Mouse (Mus musculus) left cerebral cortex, adult 18-20 months (tissue): ENCODE measurements around the gene Olfr611. TPM values are rescaled to one million over a fixed set of nuclear protein-coding genes. Genes with fewer than 3 reads are reported as not detected.
"Not testable (repeated sequence)": the region's sequence is repeated elsewhere in the genome, so short reads cannot be mapped to it uniquely, and the experiment has no call there.

ENCODE experiments used
- DNase-seq, 2 experiments: peaks; one replicate each; pipeline ENCODE4 v3.0.0; 2021 to 2022; ENCODE audit warnings: low spot score in 2 of 2, mixed read lengths in 1 of 2
- long read RNA-seq, 2 experiments: library from polyadenylated mRNA; stranded (forward); transcript quantifications; one replicate each; pipeline ENCODE4 v2.0.0; 2021
- total RNA-seq, 2 experiments: library from RNA; stranded (reverse); gene quantifications; 2 replicates each; pipeline ENCODE4 v1.2.3; 2021

Olfr611 gene
- total RNA-seq: not detected
- long read RNA-seq, experiment 1: 0 reads
- long read RNA-seq, experiment 2: 0 reads

- DNase-seq: not testable (repeated sequence)
These were observed at the start of gene Olfr611 for GRCm38 (mm10) chr7:103520746-103521145. Olfr611 (minus strand) TSS chr7:103520846.

GRCm38 (mm10) chr7:103569043-103569442, 48.4 kb upstream of the Olfr611 start, which contains the start of gene Olfr616:
Olfr616 (minus strand) TSS chr7:103569143.
- no peak for DNase-seq

- no peak for DNase-seq
These were observed 35.1 kb upstream of the Olfr611 start, which contains the start of gene Olfr615 for GRCm38 (mm10) chr7:103555779-103556178. Olfr615 (plus strand) TSS chr7:103556079.

- no peak for DNase-seq
These were observed 27.1 kb upstream of the Olfr611 start, which contains the start of gene Olfr613 for GRCm38 (mm10) chr7:103547774-103548173. Olfr613 (plus strand) TSS chr7:103548074.

- DNase-seq: not testable (repeated sequence)
These were observed 22.0 kb upstream of the Olfr611 start, which contains the start of gene Olfr612 for GRCm38 (mm10) chr7:103542617-103543016. Olfr612 (minus strand) TSS chr7:103542717.

- DNase-seq: no peak
These were observed 8.6 kb downstream of the Olfr611 start, which contains the start of gene Olfr610 for GRCm38 (mm10) chr7:103512022-103512421. Olfr610 (minus strand) TSS chr7:103512122.

GRCm38 (mm10) chr7:103497962-103498361, 22.7 kb downstream of the Olfr611 start, which contains the start of gene Olfr609:
Olfr609 (minus strand) TSS chr7:103498062.
- no peak for DNase-seq

- not testable (repeated sequence) for DNase-seq
These were observed 43.5 kb downstream of the Olfr611 start for GRCm38 (mm10) chr7:103477106-103477505.

- DNase-seq: no peak
These were observed 51.1 kb downstream of the Olfr611 start, which contains the start of gene Olfr608 for GRCm38 (mm10) chr7:103469577-103469976. Olfr608 (plus strand) TSS chr7:103469877.

Other genes starting within 250 kb of the Olfr611 start
- not detected for gene Olfr596, start 215.2 kb downstream of the Olfr611 start, total RNA-seq
- gene Olfr597, start 204.5 kb downstream of the Olfr611 start, total RNA-seq: not detected
- gene Olfr598, start 197.3 kb downstream of the Olfr611 start, total RNA-seq: not detected
- gene Olfr599, start 184.9 kb downstream of the Olfr611 start, total RNA-seq: not detected
- gene Olfr600, start 171.2 kb downstream of the Olfr611 start, total RNA-seq: not detected
- gene Olfr601, start 158.2 kb downstream of the Olfr611 start, total RNA-seq: not detected
- gene Olfr603, start 134.7 kb downstream of the Olfr611 start, total RNA-seq: not detected
- gene Usp17lc, start 105.8 kb downstream of the Olfr611 start, total RNA-seq: not detected
- gene Olfr605, start 75.4 kb downstream of the Olfr611 start, total RNA-seq: not detected
- not detected for gene Olfr606, start 71.8 kb downstream of the Olfr611 start, total RNA-seq
- gene Olfr607, start 56.7 kb downstream of the Olfr611 start, total RNA-seq: not detected
- not detected for gene Olfr608, start 51.0 kb downstream of the Olfr611 start, total RNA-seq
- gene Olfr609, start 22.8 kb downstream of the Olfr611 start, total RNA-seq: not detected
- gene Olfr610, start 8.7 kb downstream of the Olfr611 start, total RNA-seq: not detected
- gene Olfr612, start 21.9 kb upstream of the Olfr611 start, total RNA-seq: not detected
- not detected for gene Olfr613, start 27.2 kb upstream of the Olfr611 start, total RNA-seq
- gene Olfr615, start 35.2 kb upstream of the Olfr611 start, total RNA-seq: not detected
- gene Olfr616, start 48.3 kb upstream of the Olfr611 start, total RNA-seq: not detected
- not detected for gene Olfr617, start 52.2 kb upstream of the Olfr611 start, total RNA-seq
- gene Olfr618, start 69.3 kb upstream of the Olfr611 start, total RNA-seq: not detected
- gene Olfr619, start 79.7 kb upstream of the Olfr611 start, total RNA-seq: not detected
- gene Olfr620, start 91.7 kb upstream of the Olfr611 start, total RNA-seq: not detected
- not detected for gene Olfr622, start 121.9 kb upstream of the Olfr611 start, total RNA-seq
- gene Olfr623, start 142.9 kb upstream of the Olfr611 start, total RNA-seq: not detected
- gene Olfr624, start 150.3 kb upstream of the Olfr611 start, total RNA-seq: under 1 TPM in 1 of 2 experiments, not detected in 1; 0.07 TPM
- gene Olfr625-ps1, start 161.9 kb upstream of the Olfr611 start, total RNA-seq: not detected
- not detected for gene Olfr243, start 193.8 kb upstream of the Olfr611 start, total RNA-seq
- not detected for gene Olfr628, start 209.5 kb upstream of the Olfr611 start, total RNA-seq
- not detected for gene Olfr629, start 224.1 kb upstream of the Olfr611 start, total RNA-seq
- gene Olfr630, start 236.5 kb upstream of the Olfr611 start, total RNA-seq: not detected